Mouse (Mus musculus) brown adipose tissue, adult 24 weeks (tissue): ENCODE data around the gene Msrb1. TPM values are rescaled to one million over a fixed set of nuclear protein-coding genes. Genes with fewer than 3 reads are reported as not detected.
"Not testable (repeated sequence)": the region's sequence is repeated elsewhere in the genome, so short reads cannot be mapped to it uniquely, and the experiment has no call there.

ENCODE experiments used
- H3K27ac ChIP-seq: fragments of 200-500 bp; replicated peaks from 2 replicates; pipeline ENCODE4 v1.5.1; 2012; ENCODE audit warnings: low read depth, mild to moderate bottlenecking, low read length
- H3K4me1 ChIP-seq: fragments of 200-500 bp; 2 replicates; pipeline ENCODE4 v1.6.1; 2012; ENCODE audit warnings: low read length, mixed read lengths; ENCODE audit not compliant: control insufficient read depth, insufficient read depth, insufficient read length
- H3K4me3 ChIP-seq: fragments of 200-500 bp; 2 replicates; pipeline ENCODE4 v1.5.1; 2012; ENCODE audit warnings: low read depth, mild to moderate bottlenecking, low read length, moderate library complexity; ENCODE audit not compliant: insufficient read depth
- polyA plus RNA-seq: library from polyadenylated mRNA; stranded (reverse); fragments of >200 nt; gene quantifications from 2 replicates; pipeline ENCODE4 v1.2.4, GENCODE M21; 2012; ENCODE audit not compliant: missing spikeins, insufficient read depth, insufficient read length

Gene Msrb1
- polyA plus RNA-seq, 1 experiment = 109 TPM

DNA sequence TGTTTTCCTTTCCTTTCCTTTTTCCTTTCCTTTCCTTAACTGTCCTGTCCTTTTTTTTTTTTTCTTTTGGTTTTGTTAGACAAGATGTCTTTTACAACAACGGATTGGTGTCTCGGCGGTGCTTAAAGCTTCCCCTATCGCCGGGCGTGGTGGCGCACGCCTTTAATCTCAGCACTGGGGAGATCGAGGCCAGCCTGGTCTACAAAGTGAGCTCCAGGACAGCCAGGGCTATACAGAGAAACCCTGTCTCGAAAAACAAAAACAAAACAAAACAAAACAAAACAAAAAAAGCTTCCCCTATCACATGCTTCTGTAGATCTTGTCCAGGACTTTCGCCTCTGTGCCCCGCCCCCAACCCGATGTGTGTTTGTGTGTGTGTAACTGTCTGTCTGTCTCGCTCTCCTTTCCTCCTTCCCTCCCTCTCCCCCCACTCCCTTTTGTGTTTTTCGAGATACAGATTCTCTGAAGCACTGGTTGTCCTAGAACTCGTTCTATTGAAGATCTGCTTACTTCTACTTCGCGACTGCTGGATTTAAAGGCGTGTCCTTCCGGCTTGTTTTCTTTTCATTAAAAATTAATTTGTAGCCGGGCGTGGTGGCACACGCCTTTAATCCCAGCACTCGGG lies 28.5 kb upstream of the Msrb1 start:
- 0 out of 2 replicates have a peak, but pooled peaks cover 3% of the 10 kb centered on the region for H3K4me1 ChIP-seq
- H3K27ac ChIP-seq = peak overlapping the region; percentile 63
- H3K4me3 ChIP-seq = peak overlapping the region; percentile 72

DNA sequence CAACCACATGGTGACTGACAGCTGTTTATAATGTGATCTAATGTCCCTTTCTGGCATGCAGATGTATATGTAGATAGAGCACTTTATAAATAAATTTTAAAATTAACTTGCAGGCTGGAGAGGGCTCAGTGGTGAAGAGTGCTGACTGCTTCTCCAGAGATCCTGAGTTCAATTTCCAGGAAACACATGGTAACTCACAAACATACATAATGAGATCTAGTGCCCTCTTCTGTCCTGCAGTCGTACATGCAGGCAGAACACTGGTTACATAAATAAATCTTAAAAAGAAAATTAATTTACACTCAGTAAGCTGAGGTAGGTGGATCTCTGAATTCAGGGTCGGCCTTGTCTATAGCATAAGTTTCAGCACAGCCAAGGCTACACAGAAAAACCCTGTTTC lies 27.8 kb upstream of the Msrb1 start:
- Histone ChIP-seq H3K4me3 (no peak overlapping the region), H3K27ac (no peak overlapping the region), H3K4me1 (0 out of 2 replicates have a peak, but pooled peaks cover 3% of the 10 kb centered on the region)

DNA sequence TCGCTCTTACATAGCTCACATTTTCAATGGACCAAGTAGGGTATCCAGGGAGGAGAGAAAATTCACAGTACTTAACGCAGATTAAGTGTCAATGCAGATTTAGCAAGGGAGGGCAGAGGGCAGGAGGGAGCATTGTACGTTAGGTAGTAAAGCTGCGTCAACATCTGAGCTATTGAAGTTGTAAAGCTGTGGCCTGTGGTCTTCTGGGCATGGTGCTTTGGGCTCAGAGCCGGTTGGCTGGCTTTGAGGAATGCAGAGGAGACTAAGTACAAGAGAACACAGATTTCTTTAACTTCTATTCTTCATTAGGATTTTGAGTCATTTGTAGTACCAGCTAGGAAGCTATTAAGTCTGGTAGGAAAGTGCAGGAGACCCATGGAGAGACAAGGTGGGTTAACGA lies 20.9 kb upstream of the Msrb1 start:
- H3K4me3 ChIP-seq = no peak overlapping the region
- 0 out of 2 replicates have a peak, but pooled peaks cover 2% of the 10 kb centered on the region for H3K4me1 ChIP-seq
- no peak overlapping the region for H3K27ac ChIP-seq

DNA sequence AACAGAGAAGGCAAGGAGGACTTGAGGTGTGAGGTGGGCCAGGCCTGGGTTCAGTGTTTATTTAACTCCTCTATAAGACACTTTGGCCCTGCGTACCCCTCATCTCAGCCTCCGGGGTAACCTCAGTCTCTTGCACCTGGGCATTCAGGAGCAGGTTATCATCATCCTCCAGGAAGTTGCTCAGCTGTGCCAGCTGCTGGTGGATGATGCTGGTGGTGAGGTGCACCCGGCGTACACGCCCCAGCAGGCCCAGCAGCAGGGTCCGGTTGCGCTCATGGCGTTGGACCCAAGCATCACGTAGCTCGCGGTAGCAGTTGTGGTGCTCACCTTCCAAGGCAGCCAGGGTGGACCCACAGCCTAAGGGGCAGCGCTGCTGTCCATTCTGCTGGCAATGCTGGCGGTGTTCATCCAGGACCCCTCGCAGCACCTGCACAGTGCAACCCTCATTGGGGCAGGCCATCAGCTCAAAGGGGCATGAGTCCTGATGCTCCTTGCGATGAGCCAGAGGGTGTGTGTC lies 20.2 kb upstream of the Msrb1 start:
- Histone ChIP-seq H3K27ac (no peak overlapping the region), H3K4me3 (no peak overlapping the region), H3K4me1 (0 out of 2 replicates have a peak, but pooled peaks cover 2% of the 10 kb centered on the region)

DNA sequence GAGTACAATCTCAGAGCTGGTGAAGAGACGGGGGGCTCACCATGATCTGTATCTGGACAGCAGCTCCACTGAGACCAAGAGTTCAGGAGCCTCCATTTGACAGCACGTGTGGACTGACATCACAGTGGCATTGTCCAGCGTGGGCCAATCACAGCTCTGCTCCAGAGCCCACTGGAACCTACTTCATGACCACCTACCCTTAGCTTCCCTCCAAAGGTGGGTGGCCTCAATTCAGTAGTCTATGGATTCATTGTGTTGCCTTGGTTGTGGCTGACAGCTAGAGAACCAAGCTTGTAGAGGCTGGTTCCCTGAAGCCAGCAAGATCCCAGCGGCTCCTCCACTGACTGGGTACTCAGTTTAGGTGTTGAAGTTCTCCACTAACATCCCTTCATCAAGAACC lies 18.5 kb upstream of the Msrb1 start, which contains the start of the genes Rnf151 and Rps2:
Rnf151 (minus strand) TSS at position 121 of the 400 bp plus-strand sequence.
Rps2 (plus strand) TSS at position 174 of the 400 bp plus-strand sequence.
- Histone ChIP-seq H3K4me3 (peak within 1 kb of the TSS; percentile 97), H3K27ac (no peak within 1 kb of the TSS), H3K4me1 (0 out of 2 replicates have a peak, but pooled peaks cover 2% of the 10 kb centered on the region)

DNA sequence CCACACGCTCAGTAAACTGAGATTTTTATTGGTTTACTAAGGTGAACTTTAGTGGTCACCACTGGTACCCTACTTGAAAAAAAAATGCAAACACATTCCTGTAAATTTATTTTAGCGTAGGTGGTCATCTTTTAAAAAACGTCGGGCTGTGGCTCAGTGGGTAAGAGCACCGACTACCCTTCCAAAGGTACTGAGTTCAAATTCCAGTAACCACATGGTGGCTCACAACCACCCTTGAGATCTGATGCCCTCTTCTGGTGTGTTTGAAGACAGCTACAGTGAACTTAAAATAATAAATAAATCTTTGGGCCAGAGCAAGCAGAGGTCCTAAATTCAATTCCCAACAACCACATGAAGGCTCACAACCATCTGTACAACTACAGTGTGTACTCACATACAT lies 17.5 kb upstream of the Msrb1 start:
- not testable (repeated sequence) for H3K4me1 ChIP-seq, H3K27ac ChIP-seq
- H3K4me3 ChIP-seq = peak overlapping the region; percentile 97

DNA sequence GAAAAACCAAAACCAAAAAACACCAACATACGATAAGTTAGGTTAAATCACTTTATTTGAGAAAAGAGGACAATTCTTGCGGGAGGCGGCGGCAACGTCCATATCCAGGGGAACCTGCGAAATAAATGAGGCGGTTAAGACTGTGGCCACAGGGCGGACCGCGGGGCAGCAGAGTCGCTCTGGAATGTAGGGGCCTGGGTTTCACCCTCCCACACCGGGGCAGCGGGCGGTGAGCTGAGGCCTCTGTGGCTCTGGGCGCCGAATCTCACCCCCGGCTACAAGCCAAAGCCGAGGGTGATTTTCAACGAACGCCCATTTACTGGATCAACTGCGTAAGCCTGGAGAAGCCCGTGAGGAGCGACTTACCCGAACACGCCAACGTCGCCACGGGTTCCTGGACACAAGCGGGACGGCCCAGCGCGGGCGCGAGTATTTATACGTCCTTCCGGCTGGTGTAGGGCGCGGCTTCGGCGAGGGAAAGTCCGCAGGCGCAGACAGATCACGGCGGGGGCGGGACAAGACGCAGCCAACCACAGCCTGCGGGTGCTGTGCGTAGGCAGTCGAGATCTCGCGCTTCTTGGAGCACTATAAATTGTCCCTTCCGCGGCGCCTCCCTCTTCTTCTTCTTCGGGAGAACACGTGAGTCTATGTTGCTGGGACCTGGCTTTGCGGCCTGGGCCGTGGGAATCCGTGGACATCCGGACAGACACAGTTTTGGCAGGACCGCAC lies 16.8 kb upstream of the Msrb1 start:
- Histone ChIP-seq H3K27ac (peak overlapping the region; percentile 78), H3K4me1 (0 out of 2 replicates have a peak, but pooled peaks cover 2% of the 10 kb centered on the region), H3K4me3 (peak overlapping the region; percentile 97)

DNA sequence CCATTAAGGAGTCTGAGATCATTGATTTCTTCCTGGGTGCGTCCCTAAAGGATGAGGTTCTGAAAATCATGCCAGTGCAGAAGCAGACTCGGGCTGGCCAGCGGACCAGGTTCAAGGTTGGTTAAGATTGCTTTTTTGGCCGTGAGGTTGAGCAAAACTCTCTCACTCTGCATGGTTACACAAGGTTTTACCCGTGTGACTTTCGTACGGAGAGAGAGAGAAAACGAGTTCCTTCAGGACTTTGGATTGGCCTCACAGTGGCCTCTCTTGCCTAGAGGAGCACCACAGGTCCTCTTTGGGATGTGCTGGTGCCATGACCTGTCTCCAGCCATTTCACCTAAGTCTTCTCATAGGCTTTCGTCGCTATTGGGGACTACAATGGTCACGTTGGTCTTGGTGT lies 15.8 kb upstream of the Msrb1 start:
- Histone ChIP-seq H3K27ac (peak overlapping the region; percentile 30; the same call in 1 of the 2 replicates), H3K4me3 (peak overlapping the region; percentile 65)
- not testable (repeated sequence) for H3K4me1 ChIP-seq

DNA sequence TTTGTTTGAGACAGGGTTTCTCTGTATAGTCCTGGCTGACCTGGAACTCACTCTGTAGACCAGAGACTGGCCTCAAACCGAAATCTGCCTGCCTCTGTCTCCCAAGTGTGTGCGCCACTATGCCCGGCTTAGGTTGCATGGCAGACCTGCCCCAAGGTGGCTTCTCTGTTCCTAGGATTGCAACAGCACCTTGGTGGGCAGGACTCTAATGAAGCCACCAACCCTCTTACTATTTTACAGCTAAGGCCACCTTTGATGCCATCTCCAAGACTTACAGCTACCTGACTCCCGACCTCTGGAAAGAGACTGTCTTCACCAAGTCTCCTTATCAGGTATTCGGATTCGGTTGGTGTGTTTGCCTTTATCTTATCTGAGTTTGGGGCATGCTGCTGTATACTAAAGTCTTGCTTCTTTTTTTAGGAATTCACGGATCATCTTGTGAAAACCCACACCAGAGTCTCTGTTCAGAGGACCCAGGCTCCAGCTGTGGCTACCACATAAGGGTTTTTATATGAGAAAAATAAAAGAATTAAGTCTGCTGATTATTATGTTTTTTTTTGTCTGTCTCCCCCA lies 15.0 kb upstream of the Msrb1 start:
- peak overlapping the region; percentile 17 for H3K4me3 ChIP-seq
- H3K4me1 ChIP-seq, H3K27ac ChIP-seq: not testable (repeated sequence)

DNA sequence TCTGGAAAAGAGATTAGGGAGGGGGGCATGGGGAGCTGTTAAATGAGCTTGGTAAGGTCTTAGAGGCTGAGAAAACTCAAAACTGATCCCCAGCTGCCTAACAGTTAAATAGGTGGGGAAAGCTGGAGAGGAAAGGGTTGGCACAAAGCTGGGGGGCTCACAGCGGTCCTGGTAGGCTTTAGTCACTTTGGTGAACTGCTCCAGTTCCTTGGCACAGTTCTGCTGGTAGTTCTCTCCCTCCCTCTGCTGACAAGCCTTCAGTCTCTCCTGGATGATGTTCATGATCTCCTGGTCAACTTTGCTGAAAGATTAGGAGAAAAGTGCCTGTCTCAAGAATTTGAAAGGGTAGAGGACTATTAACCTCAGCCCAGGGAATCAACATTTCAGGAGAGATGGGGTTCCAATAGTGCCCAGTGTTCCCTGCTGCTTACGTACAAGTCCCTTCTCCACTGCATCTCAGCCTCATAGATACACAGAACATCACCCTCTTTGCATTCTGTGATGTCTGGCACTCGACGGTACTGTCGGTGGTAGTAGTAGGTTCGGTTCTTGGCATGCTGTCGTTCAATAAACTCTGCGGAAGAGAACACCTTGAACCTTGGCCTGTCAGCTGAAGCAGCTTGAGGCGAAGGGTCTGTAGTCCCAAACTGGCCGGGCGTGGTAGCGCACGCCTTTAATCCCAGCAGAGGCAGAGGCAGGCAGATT lies 14.1 kb upstream of the Msrb1 start:
- Histone ChIP-seq H3K4me1 (0 out of 2 replicates have a peak, but pooled peaks cover 2% of the 10 kb centered on the region), H3K4me3 (peak overlapping the region; percentile 19), H3K27ac (no peak overlapping the region)

DNA sequence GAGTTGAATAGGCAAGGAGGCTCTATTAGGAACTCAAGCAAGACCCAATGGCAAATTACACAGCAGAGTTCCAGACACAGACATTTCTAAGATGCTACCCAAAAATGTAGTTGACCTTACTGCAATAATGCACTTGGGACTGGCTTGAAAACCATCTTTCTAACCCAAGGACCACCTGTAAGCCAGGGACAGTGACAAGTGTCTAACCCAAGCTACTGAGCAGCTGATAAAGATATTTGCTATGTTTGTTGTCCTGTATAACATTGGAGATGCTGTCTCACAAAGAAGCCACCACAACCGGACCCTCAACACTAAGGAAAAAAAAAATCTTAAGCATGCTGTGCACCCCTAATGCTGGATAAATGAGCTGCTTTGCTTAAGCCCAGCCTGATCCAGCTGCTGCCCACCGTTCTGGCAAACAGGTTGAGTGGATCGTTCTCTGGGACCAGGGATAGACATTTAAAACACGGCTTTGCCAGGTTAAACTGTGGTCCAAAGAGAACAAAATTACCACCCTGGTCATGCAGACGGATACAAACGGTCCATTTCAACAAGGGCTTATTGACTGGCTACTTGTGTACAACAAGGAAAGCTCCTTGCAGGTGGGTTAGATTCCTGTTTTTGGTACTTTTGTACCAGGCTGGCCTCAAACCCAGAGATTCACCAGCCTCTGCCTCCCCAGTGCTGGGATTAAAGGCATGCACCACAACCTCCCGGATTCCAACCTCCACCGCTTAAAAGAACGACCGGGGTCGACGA lies 13.1 kb upstream of the Msrb1 start:
- peak overlapping the region; percentile 96 for H3K27ac ChIP-seq
- H3K4me1 ChIP-seq = 0 out of 2 replicates have a peak, but pooled peaks cover 2% of the 10 kb centered on the region
- H3K4me3 ChIP-seq = peak overlapping the region; percentile 87

DNA sequence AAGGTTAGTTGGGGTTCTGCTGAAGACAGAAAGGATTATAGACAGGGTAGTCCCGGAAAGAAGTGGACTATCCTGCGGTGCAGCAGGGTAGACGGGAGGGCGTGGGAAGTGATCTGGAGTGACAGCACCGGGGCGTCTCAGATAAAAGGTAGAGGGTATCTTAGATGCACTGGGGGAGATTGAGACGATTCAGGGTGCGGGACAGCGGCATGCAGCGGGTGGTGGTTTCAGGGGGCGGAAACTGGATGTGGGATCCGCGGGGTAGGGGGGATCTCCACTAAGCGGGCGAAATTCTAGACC lies 12.6 kb upstream of the Msrb1 start:
- peak overlapping the region; percentile 96 for H3K27ac ChIP-seq
- H3K4me3 ChIP-seq = peak overlapping the region; percentile 87
- no peaks in the 10 kb centered on the region for H3K4me1 ChIP-seq

DNA sequence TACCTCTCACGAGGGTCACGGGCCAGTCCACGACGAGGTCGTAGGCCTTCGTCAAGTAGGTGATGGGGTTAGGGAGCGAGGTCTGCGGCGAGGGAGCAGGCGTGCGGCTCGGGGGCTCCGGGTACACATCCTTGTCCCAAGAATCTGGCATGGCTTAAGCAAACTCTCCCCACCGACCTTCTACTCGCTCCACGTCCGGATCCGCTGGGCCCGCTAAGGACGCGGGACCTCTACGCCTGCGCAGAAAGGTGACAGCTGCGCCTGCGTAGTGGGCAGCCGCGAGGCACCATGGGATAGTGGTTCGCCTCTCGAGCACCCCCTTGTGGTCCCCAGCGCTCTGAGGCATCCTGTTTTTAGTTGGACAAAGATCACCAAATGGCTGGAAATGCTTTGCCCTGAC lies 12.3 kb upstream of the Msrb1 start, which contains the start of gene Ndufb10:
Ndufb10 (minus strand) TSS at position 295 of the 400 bp plus-strand sequence.
- H3K4me3 ChIP-seq = peak within 1 kb of the TSS; percentile 87
- no peaks in the 10 kb centered on the region for H3K4me1 ChIP-seq
- H3K27ac ChIP-seq = peak within 1 kb of the TSS; percentile 96

DNA sequence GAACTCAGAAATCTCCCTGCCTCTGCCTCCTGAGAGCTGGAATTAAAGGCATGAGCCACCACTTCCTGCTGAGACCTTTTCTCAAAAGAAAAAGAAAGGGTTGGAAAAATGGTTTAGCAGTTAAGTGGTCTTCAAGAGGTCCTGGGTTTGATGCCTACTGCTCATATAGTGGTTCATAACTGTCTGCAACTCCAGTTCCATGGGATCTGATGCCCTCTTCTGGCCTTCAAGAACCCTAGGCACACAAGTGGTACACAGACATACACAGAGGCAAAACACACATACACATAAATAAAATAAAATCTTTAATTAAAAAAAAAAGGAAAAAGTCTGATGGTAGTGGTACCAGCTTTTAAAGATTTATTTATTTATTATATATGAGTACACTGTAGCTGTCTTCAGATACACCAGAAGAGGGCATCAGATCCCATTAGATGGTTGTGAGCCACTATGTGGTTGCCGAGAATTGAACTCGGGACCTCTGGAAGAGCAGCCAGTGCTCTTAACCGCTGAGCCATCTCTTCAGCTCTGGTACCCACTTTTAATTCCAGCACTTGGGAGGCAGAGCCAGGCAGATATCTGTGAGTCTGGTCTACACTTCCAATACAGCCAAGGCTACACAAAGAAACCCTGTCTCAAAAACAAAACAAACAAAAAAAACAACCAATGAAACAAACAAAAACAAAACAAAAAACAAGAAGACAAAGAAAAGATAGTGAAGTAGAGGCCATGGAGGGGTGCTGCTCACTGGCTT lies 10.6 kb upstream of the Msrb1 start:
- no peak overlapping the region for H3K27ac ChIP-seq
- H3K4me3 ChIP-seq = no peak overlapping the region
- H3K4me1 ChIP-seq = no peaks in the 10 kb centered on the region
